Mouse (Mus musculus) retina, postnatal 1 day (tissue): ENCODE results near the gene Efhd2.

Experiments used
- DNase-seq: peaks from one replicate; pipeline ENCODE4 v3.0.0-alpha.2; 2012

Gene Efhd2

GRCm38 (mm10) chr4:141857422-141857930 is 17.2 kb downstream of the Efhd2 start:
- peak; percentile 84 for DNase-seq

- DNase-seq, result peak; percentile 82
Observed at GRCm38 (mm10) chr4:141853437-141853836, 21.3 kb downstream of the Efhd2 start.

GRCm38 (mm10) chr4:141845999-141846398 is 28.7 kb downstream of the Efhd2 start, which contains the start of gene Ctrc:
TSS of gene Ctrc (minus strand) at chr4:141846359.
- no peak for DNase-seq

GRCm38 (mm10) chr4:141834536-141835095 is 40.1 kb downstream of the Efhd2 start:
- DNase-seq, result no peak

GRCm38 (mm10) chr4:141833911-141834310 is 40.8 kb downstream of the Efhd2 start:
- DNase-seq, result no peak

GRCm38 (mm10) chr4:141831361-141831760 is 43.4 kb downstream of the Efhd2 start:
- DNase-seq, result no peak

- DNase-seq, result peak; percentile 16
Observed at GRCm38 (mm10) chr4:141830381-141830780, 44.3 kb downstream of the Efhd2 start.

- no peak for DNase-seq
Observed at GRCm38 (mm10) chr4:141828177-141828576, 46.5 kb downstream of the Efhd2 start.

- no peak for DNase-seq
Observed at GRCm38 (mm10) chr4:141827401-141827800, 47.3 kb downstream of the Efhd2 start.

- DNase-seq, result no peak
Observed at GRCm38 (mm10) chr4:141826060-141826459, 48.7 kb downstream of the Efhd2 start, which contains the start of gene Cela2a. TSS of gene Cela2a (minus strand) at chr4:141826160.

GRCm38 (mm10) chr4:141822979-141823378 is 51.7 kb downstream of the Efhd2 start:
- DNase-seq, result peak; percentile 50

GRCm38 (mm10) chr4:141822089-141822488 is 52.6 kb downstream of the Efhd2 start:
- DNase-seq, result peak; percentile 31

- DNase-seq, result no peak
Observed at GRCm38 (mm10) chr4:141821178-141821577, 53.5 kb downstream of the Efhd2 start.

GRCm38 (mm10) chr4:141819316-141819715 is 55.4 kb downstream of the Efhd2 start:
- no peak for DNase-seq

GRCm38 (mm10) chr4:141818861-141819260 is 55.9 kb downstream of the Efhd2 start:
- DNase-seq, result no peak

GRCm38 (mm10) chr4:141817706-141818105 is 57.0 kb downstream of the Efhd2 start:
- DNase-seq, result no peak

- DNase-seq, result no peak
Observed at GRCm38 (mm10) chr4:141816776-141817655, 57.7 kb downstream of the Efhd2 start.

GRCm38 (mm10) chr4:141816267-141816666 is 58.5 kb downstream of the Efhd2 start:
- DNase-seq, result no peak

- no peak for DNase-seq
Observed at GRCm38 (mm10) chr4:141811375-141811774, 63.3 kb downstream of the Efhd2 start.

GRCm38 (mm10) chr4:141810975-141811374 is 63.7 kb downstream of the Efhd2 start:
- no peak for DNase-seq

GRCm38 (mm10) chr4:141809850-141810464 is 64.8 kb downstream of the Efhd2 start:
- DNase-seq, result peak; percentile 77
